Mouse (Mus musculus): ENCODE measurements around the gene Slc25a45.

- TF ChIP-seq CTCF (IDR thresholded peaks at IDR 0.05; ENCODE audit: low read depth, low read length) (no peak), POLR2A (IDR thresholded peaks at IDR 0.05; ENCODE audit: extremely low read depth, insufficient read depth, low read length) (no peak)
Measured at GRCm38 (mm10) chr19:5852035-5852722, 25.4 kb upstream of the Slc25a45 start.
